Mouse (Mus musculus) ES-Bruce4 (cell line): Measurements from ENCODE around the gene Sh2d2a.

Source experiments
- CTCF ChIP-seq: IDR thresholded peaks from one replicate; pipeline ENCODE4 v1.8.1; 2011; ENCODE audit warnings: low read depth, low read length
- EP300 ChIP-seq: IDR thresholded peaks from 2 replicates; pipeline ENCODE4 v1.6.1; 2011; ENCODE audit warnings: low read depth, low read length; ENCODE audit not compliant: insufficient read depth
- POLR2A ChIP-seq: IDR thresholded peaks from one replicate; pipeline ENCODE4 v1.8.1; 2011; ENCODE audit warnings: low read length; ENCODE audit not compliant: insufficient read depth

- TF ChIP-seq POLR2A: no peak
- no peak for TF ChIP-seq CTCF
- no peak for TF ChIP-seq EP300
Measured at GRCm38 (mm10) chr3:87844981-87845380, 1.6 kb upstream of the Sh2d2a start.
